Mouse (Mus musculus) stomach, embryonic 15.5 days (tissue): ENCODE measurements around the gene Ivd. TPM values are rescaled to one million over a fixed set of nuclear protein-coding genes. Genes with fewer than 3 reads are reported as not detected.
A peak's percentile ranks its signal among the peaks of the same experiment; 100 is the strongest.

ENCODE experiments used
- ATAC-seq: fragments of 200-750 bp; cut with Nextera tagmentation; 2 replicates; pipeline ENCODE4 v1.8.0; 2017; ENCODE audit warnings: low read depth, moderate number of reproducible peaks, moderate TSS enrichment; ENCODE audit not compliant: insufficient read depth, low FRiP score
- H3K27ac ChIP-seq: fragments of 300-500 bp; sonication (generic); 2 replicates; pipeline ENCODE4 v1.5.1; 2015; ENCODE audit warnings: mild to moderate bottlenecking, inconsistent platforms
- H3K27me3 ChIP-seq: fragments of 300-500 bp; sonication (generic); replicated peaks from 2 replicates; pipeline ENCODE4 v1.6.1; 2015; ENCODE audit warnings: inconsistent platforms
- H3K36me3 ChIP-seq: fragments of 300-500 bp; sonication (generic); 2 replicates; pipeline ENCODE4 v1.6.1; 2015; ENCODE audit warnings: inconsistent platforms
- H3K4me1 ChIP-seq: fragments of 300-500 bp; sonication (generic); 2 replicates; pipeline ENCODE4 v1.6.1; 2015; ENCODE audit warnings: inconsistent platforms
- H3K4me2 ChIP-seq: fragments of 300-500 bp; sonication (generic); 2 replicates; pipeline ENCODE4 v1.6.1; 2015; ENCODE audit warnings: mild to moderate bottlenecking, inconsistent platforms
- H3K4me3 ChIP-seq: fragments of 300-500 bp; sonication (generic); replicated peaks from 2 replicates; pipeline ENCODE4 v1.5.1; 2015; ENCODE audit warnings: inconsistent platforms
- H3K9ac ChIP-seq: fragments of 300-500 bp; sonication (generic); 2 replicates; pipeline ENCODE4 v1.6.1; 2015; ENCODE audit warnings: inconsistent platforms
- H3K9me3 ChIP-seq: fragments of 300-500 bp; sonication (generic); 2 replicates; pipeline ENCODE4 v1.6.1; 2016; ENCODE audit warnings: inconsistent platforms
- WGBS: fragments of 180-500 bp; shearing (Covaris S2); methylation state at CpG from one replicate; pipeline ENCODE4 v1.1.7; 2015; 5-methylcytosine and 5-hydroxymethylcytosine counted together
- polyA plus RNA-seq: library from polyadenylated mRNA; unstranded; fragments of >200 nt; fragmentation: Nextera tagmentation; extraction: Ambion mirVana; gene quantifications from 2 replicates; pipeline ENCODE4 v1.2.1, GENCODE M21; 2015

Gene Ivd
- polyA plus RNA-seq, result 55.1 and 58.9 TPM in 2 replicates

DNA sequence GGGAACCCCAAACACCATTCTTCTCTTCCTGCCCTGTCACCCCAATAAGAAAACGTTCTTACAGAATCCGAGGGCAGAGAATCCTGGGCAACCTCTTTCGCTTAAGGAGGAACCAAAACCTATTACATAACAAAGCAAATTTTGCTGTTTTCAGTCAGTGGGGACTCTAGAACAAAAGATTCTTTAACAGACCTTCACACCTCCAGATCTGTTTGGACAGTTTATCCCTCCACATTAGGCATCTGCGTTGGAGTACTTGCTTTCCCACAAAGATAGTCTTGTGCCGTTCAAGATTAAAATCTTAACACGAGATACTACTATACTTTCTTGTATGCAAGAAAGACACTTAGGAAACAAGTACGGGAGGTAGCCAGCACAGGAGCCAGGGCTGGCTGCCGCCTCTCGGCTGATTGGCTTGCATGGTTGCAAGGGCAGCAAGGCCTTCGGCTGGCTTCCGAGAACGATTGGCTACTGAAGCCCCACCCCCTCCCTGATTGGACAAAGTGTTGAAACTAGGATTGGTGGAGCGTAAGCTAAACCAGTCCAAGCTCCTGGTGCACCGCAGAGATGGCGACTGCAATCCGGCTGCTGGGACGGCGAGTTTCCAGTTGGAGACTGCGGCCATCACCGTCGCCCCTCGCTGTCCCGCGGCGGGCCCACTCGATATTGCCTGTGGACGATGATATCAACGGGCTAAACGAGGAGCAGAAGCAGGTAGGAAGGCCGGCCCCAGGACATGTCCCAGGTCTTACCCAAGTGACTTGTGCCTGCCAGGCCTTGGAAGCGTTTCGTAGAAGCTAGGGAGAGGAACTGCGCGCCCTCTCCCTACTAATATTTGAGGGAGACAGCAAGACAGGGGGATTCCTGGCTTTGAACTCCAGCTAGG, at the start of gene Ivd:
Gene Ivd (plus strand): TSS at position 501 of the 886 bp plus-strand sequence.
- peak within 1 kb of the TSS; percentile 32; the same call in 1 of the 2 replicates for H3K9ac ChIP-seq
- no peaks in the 10 kb centered on the region for H3K4me1 ChIP-seq
- H3K27me3 ChIP-seq, result no peaks in the 10 kb centered on the region
- H3K4me3 ChIP-seq, result peak within 1 kb of the TSS; percentile 57
- peak; percentile 99 for ATAC-seq
- peak within 1 kb of the TSS; percentile 72 for H3K4me2 ChIP-seq
- peak within 1 kb of the TSS; percentile 36 for H3K27ac ChIP-seq
- H3K9me3 ChIP-seq, result no peaks in the 10 kb centered on the region
- WGBS, result under 1% methylated on average over 34 of the region's 34 CpGs
- no peaks in the 10 kb centered on the region for H3K36me3 ChIP-seq

DNA sequence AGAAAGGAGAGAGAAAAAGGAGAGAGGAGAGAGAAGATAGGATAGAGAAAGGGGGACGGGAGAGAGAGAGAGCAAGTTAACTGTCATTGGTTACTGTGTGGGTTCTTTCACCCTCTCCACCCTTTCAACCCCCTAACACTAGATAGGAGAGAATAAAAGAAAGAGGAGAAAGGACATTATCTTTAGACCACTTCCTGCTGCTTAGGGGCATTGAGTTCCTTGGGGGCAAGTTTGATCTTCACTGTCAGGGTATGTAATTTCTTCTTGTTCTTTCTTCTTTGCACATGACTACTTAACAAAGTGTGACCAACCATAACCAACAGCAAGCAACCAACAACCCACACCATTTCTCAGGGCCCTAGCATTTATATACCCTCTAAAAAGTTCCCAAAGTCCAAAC, 49.0 kb upstream of the Ivd start:
- Histone ChIP-seq H3K4me3 (no peak overlapping the region), H3K36me3 (0 out of 2 replicates have a peak, but pooled peaks cover 2% of the 10 kb centered on the region), H3K4me2 (no peak overlapping the region), H3K4me1 (peaks cover 10% of the 10 kb centered on the region; the same call in 1 of the 2 replicates), H3K9me3 (no peaks in the 10 kb centered on the region), H3K27me3 (no peaks in the 10 kb centered on the region), H3K27ac (no peak overlapping the region), H3K9ac (no peak overlapping the region)
- 50% methylated on average over 1 of the region's 1 CpGs for WGBS
- ATAC-seq, result no peak

DNA sequence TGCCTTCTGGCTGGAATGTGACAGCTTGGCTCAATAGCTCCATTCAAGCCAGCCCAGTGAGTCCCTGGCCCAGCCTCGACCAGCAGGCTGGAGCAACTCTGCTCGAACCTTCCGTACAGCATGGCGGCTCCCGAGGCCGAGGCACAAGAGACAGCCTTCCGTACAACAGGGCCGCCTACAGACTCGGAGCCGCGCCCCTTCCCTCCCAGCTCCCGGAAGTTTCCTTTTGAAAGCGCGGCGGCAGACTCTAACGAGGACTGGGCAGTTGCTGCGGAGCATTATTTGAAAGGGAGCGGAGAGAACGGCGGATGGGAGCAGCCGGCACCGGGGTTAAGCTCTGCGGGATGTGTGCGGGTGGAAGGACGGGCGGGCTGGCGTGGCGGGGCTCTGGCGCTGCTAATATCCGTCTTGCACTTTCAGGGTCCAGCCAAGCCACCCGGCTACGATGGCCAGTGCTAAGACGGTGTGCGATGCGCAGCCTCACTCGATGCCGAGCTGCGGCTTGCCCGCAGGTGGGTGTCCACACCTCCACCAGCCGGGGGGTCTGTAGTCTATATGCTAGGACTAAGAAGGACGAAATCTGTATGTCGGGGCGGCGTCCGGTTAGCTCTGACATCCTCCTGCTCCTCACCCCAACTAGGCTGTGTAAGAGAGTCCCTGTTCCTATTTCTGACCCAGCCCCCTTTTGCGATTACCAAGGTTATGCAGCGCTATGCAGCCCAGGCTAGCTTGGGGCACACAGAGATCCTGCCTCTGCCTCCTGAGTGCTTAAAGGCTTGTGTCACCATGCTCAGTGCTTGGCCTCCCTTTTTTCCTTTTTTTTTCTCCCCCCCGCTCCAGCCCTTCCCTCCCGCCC, 47.5 kb upstream of the Ivd start, which contains the start of gene Knstrn:
Gene Knstrn (plus strand): TSS at position 23 of the 856 bp plus-strand sequence.
- ATAC-seq, result peak; percentile 97
- under 1% methylated on average over 49 of the region's 49 CpGs for WGBS
- Histone ChIP-seq H3K27ac (peak within 1 kb of the TSS; percentile 74), H3K27me3 (no peaks in the 10 kb centered on the region), H3K4me3 (peak within 1 kb of the TSS; percentile 78), H3K4me1 (peaks cover 10% of the 10 kb centered on the region; the same call in 1 of the 2 replicates), H3K4me2 (peak within 1 kb of the TSS; percentile 92), H3K36me3 (peaks cover 14% of the 10 kb centered on the region; the same call in 1 of the 2 replicates), H3K9me3 (no peaks in the 10 kb centered on the region), H3K9ac (peak within 1 kb of the TSS; percentile 66)

DNA sequence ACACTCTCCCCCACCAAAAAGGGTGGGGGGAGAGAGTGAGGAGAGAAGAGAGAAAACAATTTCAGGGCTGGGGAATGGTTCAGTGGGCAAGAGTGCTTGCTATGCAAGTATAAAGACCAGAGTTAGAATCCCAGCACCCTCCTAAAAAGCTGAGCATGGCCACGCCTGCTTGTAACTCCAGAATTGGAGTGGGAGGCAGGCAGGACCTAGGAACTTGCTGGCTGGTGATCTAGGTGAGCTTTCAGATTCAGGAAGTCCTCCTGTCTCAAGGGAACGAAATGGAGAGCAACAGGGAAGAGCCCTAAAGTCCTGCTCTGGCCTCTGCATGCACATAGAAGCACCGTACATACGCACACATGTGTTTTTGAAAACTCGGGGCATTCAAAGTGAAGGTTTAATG, 39.0 kb upstream of the Ivd start:
- H3K9me3 ChIP-seq, result no peaks in the 10 kb centered on the region
- ATAC-seq, result no peak
- WGBS, result 89% methylated on average over 5 of the region's 5 CpGs
- no peak overlapping the region for H3K4me2 ChIP-seq
- H3K27ac ChIP-seq, result no peak overlapping the region
- H3K27me3 ChIP-seq, result no peaks in the 10 kb centered on the region
- H3K4me1 ChIP-seq, result no peaks in the 10 kb centered on the region
- H3K4me3 ChIP-seq, result no peak overlapping the region
- no peak overlapping the region for H3K9ac ChIP-seq
- peaks cover 43% of the 10 kb centered on the region for H3K36me3 ChIP-seq

DNA sequence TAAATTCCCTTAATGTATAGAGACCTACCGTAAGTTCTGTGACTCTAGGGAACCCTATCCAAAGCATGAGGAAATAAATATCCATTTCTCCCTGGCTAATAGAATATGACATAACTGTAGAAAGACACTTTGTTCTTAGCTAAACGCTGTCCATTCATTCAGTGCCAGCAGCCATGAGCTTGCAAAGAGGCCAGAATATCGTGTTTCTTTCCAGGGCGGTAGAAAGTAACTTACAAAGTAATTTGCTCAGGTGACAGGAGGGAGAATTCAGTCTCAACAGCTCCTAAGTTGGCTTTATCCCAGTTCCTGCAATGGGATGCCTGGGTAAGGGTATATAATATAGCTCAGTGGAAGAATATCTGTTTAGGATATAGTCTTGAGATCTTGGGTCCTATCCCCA, 37.4 kb upstream of the Ivd start:
- no peak for ATAC-seq
- H3K4me3 ChIP-seq, result no peak overlapping the region

DNA sequence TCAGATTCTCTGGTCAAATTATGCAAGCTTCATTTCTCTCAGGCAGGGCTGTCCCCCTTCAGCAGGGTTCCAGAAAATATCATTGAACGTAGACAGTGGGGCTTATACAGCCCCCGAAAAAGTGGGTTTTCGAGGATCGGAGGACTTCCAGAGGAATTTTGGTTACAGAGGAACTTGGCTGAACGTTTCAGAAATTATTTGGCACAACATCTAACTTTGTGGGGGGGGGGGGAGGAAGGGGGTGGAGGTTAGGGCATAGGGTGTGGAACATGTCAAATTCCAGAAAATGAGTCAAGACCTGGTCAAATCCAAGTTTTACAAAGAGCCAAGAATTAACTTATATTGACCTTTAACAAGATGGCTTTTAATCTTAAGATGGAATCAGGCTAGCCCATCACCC, 32.7 kb upstream of the Ivd start:
- WGBS, result 86% methylated on average over 5 of the region's 5 CpGs
- no peaks in the 10 kb centered on the region for H3K27me3 ChIP-seq
- no peak for ATAC-seq
- peaks cover 37% of the 10 kb centered on the region for H3K36me3 ChIP-seq
- no peak overlapping the region for H3K4me3 ChIP-seq
- H3K4me2 ChIP-seq, result no peak overlapping the region
- no peak overlapping the region for H3K27ac ChIP-seq
- no peaks in the 10 kb centered on the region for H3K9me3 ChIP-seq
- H3K9ac ChIP-seq, result no peak overlapping the region
- no peaks in the 10 kb centered on the region for H3K4me1 ChIP-seq

More for the DNA sequence above, 37.4 kb upstream of the Ivd start:
- Histone ChIP-seq H3K36me3 (peaks cover 31% of the 10 kb centered on the region), H3K27me3 (no peaks in the 10 kb centered on the region), H3K9ac (no peak overlapping the region), H3K4me2 (no peak overlapping the region), H3K27ac (no peak overlapping the region), H3K9me3 (no peaks in the 10 kb centered on the region), H3K4me1 (no peaks in the 10 kb centered on the region)
- WGBS, result 96% methylated on average over 4 of the region's 4 CpGs

DNA sequence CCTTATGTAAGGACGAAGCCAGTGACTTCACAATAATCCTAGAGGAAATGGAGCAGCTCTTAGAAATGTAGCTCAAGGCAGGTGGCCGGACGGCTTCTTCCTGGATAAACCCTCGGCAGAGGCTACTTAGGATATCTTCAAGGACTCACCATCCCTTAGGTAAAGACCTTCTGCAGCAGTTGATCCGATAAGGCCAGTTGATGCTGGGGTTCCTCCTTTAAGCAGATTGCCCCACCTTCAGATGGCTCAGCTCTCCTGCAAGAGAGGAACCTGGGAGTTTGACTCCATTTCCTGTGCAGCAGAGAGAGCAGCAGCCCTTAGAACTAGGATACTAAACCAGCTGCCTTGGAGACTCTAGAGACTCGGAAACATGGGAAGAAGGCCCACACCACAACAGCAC, 27.7 kb upstream of the Ivd start:
- WGBS, result 93% methylated on average over 6 of the region's 6 CpGs
- Histone ChIP-seq H3K27ac (no peak overlapping the region), H3K4me3 (no peak overlapping the region), H3K4me2 (no peak overlapping the region), H3K4me1 (no peaks in the 10 kb centered on the region), H3K27me3 (no peaks in the 10 kb centered on the region), H3K9ac (no peak overlapping the region), H3K9me3 (no peaks in the 10 kb centered on the region), H3K36me3 (peaks cover 35% of the 10 kb centered on the region)
- no peak for ATAC-seq

DNA sequence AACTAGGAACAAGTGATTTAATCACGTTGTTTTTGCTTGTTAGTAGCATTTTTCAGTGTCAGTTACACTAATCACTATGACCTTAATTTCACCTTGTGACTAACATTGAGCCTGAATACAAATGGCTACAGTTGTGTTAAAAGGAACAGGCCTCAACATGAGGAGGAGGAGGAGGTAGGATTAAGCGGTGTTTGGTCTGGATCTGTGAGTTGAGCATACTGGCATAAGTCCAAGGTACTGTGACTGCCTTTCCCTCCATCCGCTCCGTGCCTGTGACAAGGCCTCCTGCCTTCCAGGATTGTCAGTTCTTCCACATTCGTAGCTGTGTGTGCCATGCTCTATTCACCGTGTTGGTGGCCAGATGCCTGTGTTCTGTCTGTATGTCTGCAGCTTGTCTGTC, 26.6 kb upstream of the Ivd start:
- no peak overlapping the region for H3K4me2 ChIP-seq
- 68% methylated on average over 6 of the region's 6 CpGs for WGBS

DNA sequence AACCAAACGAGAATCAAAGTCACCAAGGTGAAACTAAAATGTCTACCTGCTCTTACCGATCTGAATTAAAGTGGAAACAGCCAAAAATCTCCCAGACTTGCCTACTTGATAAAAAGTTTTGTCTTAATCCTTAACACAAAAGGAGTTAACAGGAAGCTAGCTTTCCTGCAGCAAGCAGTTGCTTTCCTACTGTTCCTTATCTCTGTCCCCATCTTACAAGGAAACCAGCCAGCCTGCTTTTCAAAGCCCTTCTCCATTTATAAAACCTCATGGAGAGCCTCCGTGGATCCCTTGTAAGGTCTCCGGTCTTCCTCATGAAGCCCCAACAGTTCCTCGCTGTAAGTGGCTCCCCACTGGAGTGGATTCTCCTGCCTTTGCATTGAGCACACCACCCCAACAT, 23.4 kb upstream of the Ivd start:
- no peak for ATAC-seq
- H3K27ac ChIP-seq, result no peak overlapping the region
- no peak overlapping the region for H3K4me3 ChIP-seq
- no peaks in the 10 kb centered on the region for H3K27me3 ChIP-seq
- 42% methylated on average over 5 of the region's 5 CpGs for WGBS
- H3K9ac ChIP-seq, result no peak overlapping the region
- H3K36me3 ChIP-seq, result peaks cover 14% of the 10 kb centered on the region
- no peaks in the 10 kb centered on the region for H3K4me1 ChIP-seq
- H3K4me2 ChIP-seq, result no peak overlapping the region
- H3K9me3 ChIP-seq, result no peaks in the 10 kb centered on the region

More for the DNA sequence above, 26.6 kb upstream of the Ivd start:
- no peak overlapping the region for H3K4me3 ChIP-seq
- no peak overlapping the region for H3K27ac ChIP-seq
- no peaks in the 10 kb centered on the region for H3K4me1 ChIP-seq
- no peak overlapping the region for H3K9ac ChIP-seq
- H3K27me3 ChIP-seq, result no peaks in the 10 kb centered on the region
- H3K9me3 ChIP-seq, result no peaks in the 10 kb centered on the region
- peak; percentile 27; the same call in 1 of the 2 replicates for ATAC-seq
- peaks cover 30% of the 10 kb centered on the region for H3K36me3 ChIP-seq

DNA sequence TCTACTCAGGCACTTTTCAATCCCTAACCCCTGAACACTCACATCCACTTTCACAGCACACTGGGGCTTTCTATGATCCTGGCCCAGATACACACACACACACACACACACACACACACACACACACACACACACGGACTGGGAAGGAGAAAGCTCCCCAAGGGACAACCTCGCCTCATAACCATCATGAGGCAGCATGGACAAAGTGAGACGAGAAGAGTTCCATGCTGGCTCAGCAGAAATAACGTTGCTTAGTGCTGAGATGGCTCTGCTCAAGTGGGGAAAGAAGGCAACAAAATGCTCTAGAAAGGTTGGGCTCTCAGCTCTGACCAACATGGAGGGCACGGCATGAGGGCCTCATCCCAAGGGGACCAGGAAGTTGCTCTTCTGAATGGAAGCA, 20.6 kb upstream of the Ivd start:
- Histone ChIP-seq H3K4me1 (no peaks in the 10 kb centered on the region), H3K9me3 (no peaks in the 10 kb centered on the region), H3K36me3 (no peaks in the 10 kb centered on the region), H3K27ac (no peak overlapping the region), H3K9ac (no peak overlapping the region), H3K4me2 (no peak overlapping the region), H3K4me3 (no peak overlapping the region), H3K27me3 (no peaks in the 10 kb centered on the region)
- no peak for ATAC-seq
- WGBS, result 64% methylated on average over 5 of the region's 5 CpGs

DNA sequence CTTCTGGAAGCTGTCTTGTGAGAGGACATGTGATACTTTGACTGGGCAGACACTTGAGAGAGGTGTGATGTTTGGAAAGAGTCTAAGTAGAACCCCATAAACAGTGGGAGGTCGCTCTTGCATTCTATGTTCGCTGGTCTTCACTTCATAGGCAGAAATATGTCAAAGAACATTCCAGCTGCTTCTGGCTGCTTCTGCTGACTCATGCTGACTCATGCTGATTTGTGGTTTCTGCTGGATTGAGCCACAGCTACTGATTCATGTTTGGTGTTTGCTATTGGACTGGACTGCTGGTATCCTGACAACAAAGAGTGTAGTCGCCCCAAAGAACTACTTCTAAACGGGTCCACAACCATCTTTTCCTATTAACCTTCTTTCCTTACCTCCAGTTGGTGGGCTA, 20.0 kb upstream of the Ivd start:
- Histone ChIP-seq H3K4me3 (no peak overlapping the region), H3K9ac (no peak overlapping the region), H3K36me3 (no peaks in the 10 kb centered on the region), H3K4me1 (no peaks in the 10 kb centered on the region), H3K27ac (no peak overlapping the region), H3K9me3 (no peaks in the 10 kb centered on the region), H3K4me2 (no peak overlapping the region), H3K27me3 (no peaks in the 10 kb centered on the region)
- WGBS, result 81% methylated on average over 4 of the region's 4 CpGs
- no peak for ATAC-seq

DNA sequence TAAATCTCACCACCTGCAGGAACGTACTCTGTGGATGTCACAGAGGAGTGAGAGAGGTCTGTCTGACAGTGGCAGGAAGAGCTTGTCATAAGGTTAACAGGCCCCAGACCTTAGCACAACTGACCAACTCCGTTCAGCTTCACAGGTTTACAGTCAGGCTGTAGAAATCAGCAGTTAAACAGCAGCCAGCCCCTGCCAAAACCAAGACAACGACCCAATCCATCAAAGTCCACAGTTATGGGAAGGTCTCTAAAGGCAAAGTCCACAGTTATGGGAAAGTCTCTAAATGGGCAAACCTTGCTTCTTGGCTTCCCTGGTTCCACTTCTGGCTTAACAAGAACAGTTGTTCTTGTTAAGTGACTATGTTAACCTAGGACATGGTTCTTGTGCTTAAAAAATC, 17.3 kb upstream of the Ivd start:
- no peaks in the 10 kb centered on the region for H3K27me3 ChIP-seq

More for the DNA sequence above, 17.3 kb upstream of the Ivd start:
- Histone ChIP-seq H3K4me1 (no peaks in the 10 kb centered on the region), H3K9me3 (no peaks in the 10 kb centered on the region), H3K4me2 (no peak overlapping the region), H3K36me3 (no peaks in the 10 kb centered on the region), H3K4me3 (no peak overlapping the region), H3K27ac (no peak overlapping the region), H3K9ac (no peak overlapping the region)
- 74% methylated on average over 3 of the region's 3 CpGs for WGBS
- no peak for ATAC-seq
